Mouse (Mus musculus) activated CD4-positive, CD25-positive, alpha-beta regulatory T cell, adult 4 months (primary cell): ENCODE results near the gene Lsamp. TPM values are rescaled to one million over a fixed set of nuclear protein-coding genes. Genes with fewer than 3 reads are reported as not detected.

Experiments
- ATAC-seq: one replicate; pipeline ENCODE4 v1.8.0; 2017
- polyA plus RNA-seq, 2 experiments: library from polyadenylated mRNA; unstranded; fragments of 100-300 nt; shearing (Covaris generic); gene quantifications; one replicate each; pipeline ENCODE4 v1.2.1; 2017

The Lsamp gene
- polyA plus RNA-seq, 2 experiments from 2014 or later = 0.17 TPM; not detected in 1

DNA sequence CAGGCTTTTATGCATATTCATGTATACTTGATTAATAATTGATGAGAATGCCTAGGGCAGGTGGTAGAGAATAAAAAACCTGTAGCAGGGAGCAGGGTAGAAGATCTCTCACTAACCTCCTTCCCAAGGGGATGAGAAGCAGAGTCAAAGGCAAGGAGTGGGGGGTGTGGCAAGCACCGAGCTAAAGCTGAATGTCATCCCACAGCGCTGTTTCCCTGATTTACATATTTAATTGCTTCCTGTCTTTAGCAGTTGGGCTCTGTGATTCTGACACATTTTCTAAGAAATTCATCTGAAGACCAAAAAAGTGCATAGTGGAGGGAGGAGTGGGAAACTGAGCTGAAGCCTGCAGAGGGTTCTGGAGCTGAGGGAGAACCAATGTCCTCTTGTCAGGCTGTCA, 708.1 kb downstream of the Lsamp start:
- ATAC-seq = no peak

- no peak for ATAC-seq
Observed at GRCm38 (mm10) chr16:40697253-40697652, 713.1 kb downstream of the Lsamp start.

GRCm38 (mm10) chr16:40708558-40708957, 724.4 kb downstream of the Lsamp start:
- ATAC-seq = no peak

GRCm38 (mm10) chr16:40709574-40709973, 725.4 kb downstream of the Lsamp start:
- no peak for ATAC-seq

DNA sequence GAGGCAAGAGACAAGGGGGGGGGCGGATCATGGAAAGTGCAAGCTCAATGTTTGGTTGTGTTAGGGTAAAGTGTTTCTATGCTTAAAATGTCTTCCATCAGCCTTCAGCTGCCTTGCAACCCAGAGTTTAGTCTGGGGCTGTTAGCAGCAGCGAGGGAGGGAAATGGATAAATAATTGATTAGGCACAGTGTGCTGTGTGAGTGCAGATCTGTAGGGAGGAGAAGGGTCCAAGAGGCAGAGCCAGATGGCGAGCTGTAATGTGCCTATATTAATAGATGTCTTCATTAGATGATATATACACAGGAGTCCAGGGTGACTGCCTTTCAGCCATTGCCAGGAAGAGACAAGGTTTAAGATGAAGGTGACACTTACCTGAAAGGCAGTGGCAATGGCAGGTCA, 725.9 kb downstream of the Lsamp start:
- ATAC-seq = no peak

- no peak for ATAC-seq
Observed at GRCm38 (mm10) chr16:40710491-40710890, 726.3 kb downstream of the Lsamp start.

- ATAC-seq = no peak
Observed at GRCm38 (mm10) chr16:40713725-40714124, 729.6 kb downstream of the Lsamp start.

DNA sequence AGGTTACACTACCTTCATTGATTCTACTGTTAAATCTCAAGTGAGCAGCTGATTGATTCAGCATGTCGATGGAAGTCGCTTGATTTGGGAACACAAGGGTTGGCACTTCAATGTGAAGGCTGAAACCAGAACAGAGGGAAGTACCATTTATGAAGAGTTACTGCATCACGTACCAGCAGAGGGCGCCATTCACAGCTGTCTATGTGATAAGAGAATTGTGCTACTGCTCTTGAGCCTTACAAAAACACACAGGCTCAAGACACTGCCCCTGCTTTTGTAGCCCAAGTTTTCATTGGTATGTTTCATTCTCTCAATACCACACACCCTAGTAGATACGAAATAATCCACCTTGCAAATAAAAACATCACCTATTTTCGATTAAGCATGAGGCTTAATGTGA, 754.9 kb downstream of the Lsamp start:
- ATAC-seq = no peak

DNA sequence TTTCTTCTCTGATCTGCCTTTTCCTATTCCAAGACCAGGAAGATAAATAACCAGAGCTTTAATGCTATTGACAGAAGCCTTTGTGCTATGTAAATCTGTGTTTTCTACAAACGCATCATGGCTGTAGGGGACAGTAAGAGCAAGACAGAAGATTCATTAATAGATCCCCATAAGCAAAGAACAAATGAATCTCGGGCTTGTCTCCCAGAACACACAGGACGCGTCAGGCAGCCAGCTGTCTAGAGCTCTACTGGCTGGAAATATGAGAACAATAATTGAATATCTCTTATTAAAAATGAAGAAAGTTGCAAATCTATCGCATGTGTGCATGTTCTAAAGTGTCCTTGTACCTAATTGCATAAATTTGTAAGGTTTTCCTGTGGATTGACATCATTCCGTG, 755.6 kb downstream of the Lsamp start:
- ATAC-seq = no peak

- ATAC-seq = no peak
Observed at GRCm38 (mm10) chr16:40740273-40740672, 756.1 kb downstream of the Lsamp start.

DNA sequence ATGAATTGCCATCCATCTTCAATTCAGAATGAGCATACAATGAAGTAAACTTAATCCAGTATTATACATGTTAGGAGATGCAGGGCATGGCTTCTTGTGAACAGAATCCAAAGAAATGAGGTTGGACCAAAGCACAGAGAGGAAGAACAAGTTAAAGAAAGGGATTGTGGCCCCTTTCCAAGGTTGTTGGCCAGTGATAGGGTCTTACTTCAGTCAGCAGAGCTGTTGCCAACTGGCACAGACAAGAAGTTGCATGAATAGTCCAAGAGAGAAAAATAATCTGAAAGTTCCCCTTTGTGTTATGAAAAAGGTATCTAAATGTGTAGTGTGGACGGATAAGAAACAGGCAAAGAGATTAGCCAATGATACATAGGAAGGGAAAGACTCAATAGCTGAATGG, 843.0 kb downstream of the Lsamp start:
- no peak for ATAC-seq

- ATAC-seq = no peak
Observed at GRCm38 (mm10) chr16:40831536-40831935, 847.4 kb downstream of the Lsamp start.

- no peak for ATAC-seq
Observed at GRCm38 (mm10) chr16:40841765-40842164, 857.6 kb downstream of the Lsamp start.

DNA sequence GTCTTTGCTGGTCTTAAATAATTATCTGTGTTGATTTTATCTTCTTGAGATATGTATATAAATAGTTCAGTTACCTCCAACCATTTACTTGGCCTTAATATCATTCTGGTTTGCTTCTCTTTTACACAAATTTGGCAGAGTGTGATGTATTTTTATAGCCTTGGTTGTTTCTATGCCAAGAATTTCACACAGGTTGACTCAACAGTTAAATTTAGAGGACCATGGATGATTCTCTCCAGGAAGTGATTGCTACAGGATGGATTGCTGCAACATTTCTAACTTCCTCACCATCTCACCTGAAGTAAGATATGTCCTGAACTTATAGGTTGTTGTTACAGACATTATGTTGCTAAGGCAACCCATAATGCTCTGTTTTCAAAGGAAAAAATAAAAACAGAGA, 882.6 kb downstream of the Lsamp start:
- ATAC-seq = no peak

GRCm38 (mm10) chr16:40878301-40878700, 894.1 kb downstream of the Lsamp start:
- no peak for ATAC-seq

GRCm38 (mm10) chr16:40881942-40882341, 897.8 kb downstream of the Lsamp start:
- ATAC-seq = no peak

DNA sequence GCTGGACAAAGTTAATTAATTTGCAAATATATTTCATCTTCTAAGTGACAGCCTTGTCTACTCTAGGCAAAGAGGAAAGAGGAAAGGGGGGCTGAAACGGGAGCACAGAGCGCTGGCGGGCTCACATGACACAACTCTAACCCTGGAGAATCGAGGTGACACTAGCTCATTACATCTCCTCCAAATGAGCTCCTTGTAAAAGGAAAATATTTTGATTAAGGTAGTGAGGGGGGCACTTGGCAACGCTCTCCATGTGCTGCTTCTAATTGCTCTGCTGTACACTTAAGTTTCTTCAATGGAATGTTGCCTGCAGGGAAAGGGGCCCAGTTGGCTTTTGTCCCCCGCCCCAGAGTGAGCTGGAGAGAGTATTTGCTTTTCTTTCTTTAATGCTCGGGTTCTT, 907.2 kb downstream of the Lsamp start:
- no peak for ATAC-seq

- no peak for ATAC-seq
Observed at GRCm38 (mm10) chr16:40897768-40898327, 913.7 kb downstream of the Lsamp start.

DNA sequence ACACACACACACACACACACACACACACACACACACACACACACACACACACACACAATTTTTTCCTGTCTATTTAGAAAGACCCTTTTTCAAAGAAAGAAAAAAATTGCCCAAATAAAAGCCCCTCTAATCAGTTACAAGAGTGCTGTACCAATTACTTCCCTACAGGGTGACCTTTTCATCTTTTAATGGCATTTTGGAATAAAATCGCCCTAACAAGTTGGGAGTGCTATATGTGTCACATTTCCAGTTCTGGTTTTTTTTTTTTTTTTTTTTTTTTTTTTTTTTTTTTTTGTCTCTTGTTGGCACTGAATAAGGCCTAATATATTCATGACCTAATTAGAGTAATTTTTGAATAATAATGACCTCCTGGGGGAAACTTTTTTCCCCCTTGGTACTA, 923.7 kb downstream of the Lsamp start:
- no peak for ATAC-seq

- ATAC-seq = no peak
Observed at GRCm38 (mm10) chr16:40914141-40914540, 930.0 kb downstream of the Lsamp start.

DNA sequence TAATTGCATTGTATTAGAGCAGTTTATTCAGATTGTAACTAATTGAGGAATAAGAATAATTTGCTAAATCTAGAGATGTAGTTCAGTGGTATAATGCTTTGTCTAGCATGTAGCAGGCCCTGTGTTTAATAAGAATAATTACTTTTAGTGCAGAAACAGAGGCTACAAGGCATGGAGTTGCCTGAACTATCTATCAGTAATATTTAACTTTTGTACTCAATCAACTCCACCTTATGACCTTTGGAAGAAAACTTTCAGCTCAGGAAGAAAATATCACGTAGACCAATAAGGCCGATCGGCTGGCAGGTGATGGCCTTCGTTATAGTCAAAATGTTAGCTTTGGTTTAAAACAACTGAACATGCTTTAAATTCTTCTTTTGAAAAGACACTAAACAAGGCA, 946.4 kb downstream of the Lsamp start:
- ATAC-seq = no peak

- no peak for ATAC-seq
Observed at GRCm38 (mm10) chr16:40942266-40942665, 958.1 kb downstream of the Lsamp start.

GRCm38 (mm10) chr16:40945834-40946233, 961.7 kb downstream of the Lsamp start:
- no peak for ATAC-seq

DNA sequence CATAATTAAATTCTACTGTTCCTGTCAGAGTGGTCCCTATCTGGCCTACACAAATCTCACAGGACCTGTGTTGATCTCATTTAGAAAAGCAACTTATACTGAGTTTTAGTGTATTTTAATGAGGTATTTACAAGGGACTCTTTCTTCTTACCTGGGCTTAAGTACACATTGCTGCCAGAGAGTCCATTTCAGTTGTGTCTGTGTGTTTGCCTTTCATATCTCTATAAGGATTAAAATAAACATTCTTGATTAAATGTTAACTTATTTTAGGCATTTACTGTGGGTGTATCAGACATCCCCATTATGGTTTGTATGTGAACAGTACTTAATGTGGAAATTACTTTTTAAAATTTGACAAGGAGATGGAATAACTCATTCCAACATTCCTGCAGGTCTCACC, 963.9 kb downstream of the Lsamp start:
- ATAC-seq = no peak

GRCm38 (mm10) chr16:40959211-40959610, 975.0 kb downstream of the Lsamp start:
- no peak for ATAC-seq
